ENCODE assay signal across 21 mouse cellular contexts in genomic region chr2:151904636-151905035, GRCm38 (mm10). TPM values are rescaled to one million over a fixed set of nuclear protein-coding genes. Genes with fewer than 3 reads are reported as not detected.
DNase-seq lines count a peak whose midpoint lies in the region; ATAC-seq and TF ChIP-seq lines count a peak whose summit lies in the region.
"Had no signal": no experiment of that assay in that cellular context is flagged by ENCODE, and none has a peak within 500 bp of the region (broad histone marks: within the 10 kb centered on the region; RNA-seq: fewer than 3 reads in every experiment).

No protein-coding gene starts in this region.

- H3K4me3 ChIP-seq in heart, embryonic 10.5 days: no peak overlapping the region
- no peak overlapping the region for H3K4me3 ChIP-seq in stomach, embryonic 16.5 days (replicated peaks; ENCODE audit: low read length)
- H3K4me3 ChIP-seq in stomach, postnatal 0 days (ENCODE audit: low read depth, low read length): no peak overlapping the region
- H3K4me3 ChIP-seq: embryonic facial prominence, embryonic 15.5 days; erythroblast, embryonic 14.5 days; forebrain, embryonic 10.5 days; heart, adult 2 months; heart, embryonic 13.5 days; hindbrain, embryonic 13.5 days; intestine, embryonic 15.5 days had no signal

- peaks cover 5% of the 10 kb centered on the region; the same call in 1 of the 2 replicates for H3K27me3 ChIP-seq in heart, embryonic 10.5 days (ENCODE audit: insufficient read depth, poor library complexity, severe bottlenecking)
- no peaks in the 10 kb centered on the region for H3K27me3 ChIP-seq in stomach, embryonic 16.5 days (ENCODE audit: control insufficient read depth, insufficient read depth, low read length)
- H3K27me3 ChIP-seq in stomach, postnatal 0 days (ENCODE audit: control insufficient read depth, insufficient read depth, low read length): no peaks in the 10 kb centered on the region
- H3K27me3 ChIP-seq: embryonic facial prominence, embryonic 15.5 days; heart, embryonic 13.5 days; hindbrain, embryonic 13.5 days; intestine, embryonic 15.5 days had no signal

- H3K4me1 ChIP-seq in heart, embryonic 10.5 days: no peaks in the 10 kb centered on the region
- H3K4me1 ChIP-seq in stomach, embryonic 16.5 days (ENCODE audit: control insufficient read depth, insufficient read depth, low read length): no peaks in the 10 kb centered on the region
- no peaks in the 10 kb centered on the region for H3K4me1 ChIP-seq in stomach, postnatal 0 days (replicated peaks; ENCODE audit: control insufficient read depth, insufficient read depth)
- H3K4me1 ChIP-seq: embryonic facial prominence, embryonic 15.5 days; intestine, embryonic 15.5 days had no signal

- 43% methylated on average over 3 of the region's 3 CpGs for WGBS in heart, embryonic 10.5 days
- 47% methylated on average over 3 of the region's 3 CpGs for WGBS in stomach, embryonic 16.5 days
- 44% methylated on average over 3 of the region's 3 CpGs for WGBS in stomach, postnatal 0 days

- 0 out of 2 replicates have a peak overlapping the region, but pooled peaks have one; percentile 13 for H3K9ac ChIP-seq in stomach, embryonic 16.5 days (ENCODE audit: low read length)
- H3K9ac ChIP-seq in stomach, postnatal 0 days (ENCODE audit: low read length): no peak overlapping the region
- H3K9ac ChIP-seq: embryonic facial prominence, embryonic 15.5 days; heart, embryonic 13.5 days; hindbrain, embryonic 13.5 days; intestine, embryonic 15.5 days had no signal

- TF ChIP-seq EP300 in stomach, postnatal 0 days (optimal IDR thresholded peaks at IDR 0.05): no peak

- no peaks in the 10 kb centered on the region for H3K36me3 ChIP-seq in heart, embryonic 10.5 days
- H3K36me3 ChIP-seq in stomach, embryonic 16.5 days (ENCODE audit: control insufficient read depth, insufficient read depth, low read length): no peaks in the 10 kb centered on the region
- no peaks in the 10 kb centered on the region for H3K36me3 ChIP-seq in stomach, postnatal 0 days (ENCODE audit: control insufficient read depth, insufficient read depth, low read length)
- H3K36me3 ChIP-seq: embryonic facial prominence, embryonic 15.5 days; forebrain, embryonic 10.5 days; heart, embryonic 13.5 days; hindbrain, embryonic 13.5 days; intestine, embryonic 15.5 days had no signal

- TF ChIP-seq CTCF in stomach, postnatal 0 days (IDR thresholded peaks at IDR 0.05; ENCODE audit: low read depth): no peak

- intact Hi-C loops in heart, postnatal 10 days (cut with DNase I): no loop called here

- DNase-seq in cerebellum, postnatal 14 days: peak; percentile 36 to 49
- DNase-seq in cerebellum, postnatal 4 days (ENCODE audit: low spot score in 2 of 2): no peak
- no peak for DNase-seq in heart, embryonic 10.5 days (ENCODE audit: low spot score)
- DNase-seq in heart, postnatal 10 days: no peak
- no peak for DNase-seq in stomach, postnatal 0 days (ENCODE audit: low spot score)
- DNase-seq in left cerebral cortex, adult 11 months (ENCODE audit: low spot score): no peak
- DNase-seq: adrenal gland, postnatal 10 days; cerebellum, adult 11 months; cerebellum, adult 9-10 months; gastrocnemius, postnatal 10 days; heart, adult 2 months; heart, postnatal 4 days had no signal

- no peak overlapping the region for H3K4me2 ChIP-seq in stomach, embryonic 16.5 days (ENCODE audit: low read depth, low read length)
- H3K4me2 ChIP-seq in stomach, postnatal 0 days (replicated peaks; ENCODE audit: low read depth): no peak overlapping the region
- H3K4me2 ChIP-seq: embryonic facial prominence, embryonic 15.5 days; heart, embryonic 13.5 days; hindbrain, embryonic 13.5 days; intestine, embryonic 15.5 days had no signal

- ATAC-seq in stomach, embryonic 16.5 days (ENCODE audit: insufficient read depth, low FRiP score): no peak
- no peak for ATAC-seq in stomach, postnatal 0 days (ENCODE audit: low FRiP score, low TSS enrichment)
- ATAC-seq: forebrain, embryonic 14.5 days; intestine, embryonic 15.5 days had no signal

- H3K9me3 ChIP-seq in heart, embryonic 10.5 days: no peaks in the 10 kb centered on the region
- no peaks in the 10 kb centered on the region for H3K9me3 ChIP-seq in stomach, embryonic 16.5 days (replicated peaks; ENCODE audit: control insufficient read depth, low read length)
- H3K9me3 ChIP-seq in stomach, postnatal 0 days (ENCODE audit: control insufficient read depth, low read length): no peaks in the 10 kb centered on the region
- H3K9me3 ChIP-seq: embryonic facial prominence, embryonic 15.5 days; forebrain, embryonic 10.5 days; heart, embryonic 13.5 days; hindbrain, embryonic 13.5 days; intestine, embryonic 15.5 days had no signal

- H3K27ac ChIP-seq in heart, embryonic 10.5 days: 0 out of 2 replicates have a peak overlapping the region, but pooled peaks have one; percentile 2
- no peak overlapping the region for H3K27ac ChIP-seq in stomach, embryonic 16.5 days (ENCODE audit: low read length)
- H3K27ac ChIP-seq in stomach, postnatal 0 days (replicated peaks): no peak overlapping the region
- H3K27ac ChIP-seq: embryonic facial prominence, embryonic 15.5 days; forebrain, embryonic 10.5 days; heart, adult 2 months; heart, embryonic 13.5 days; hindbrain, embryonic 13.5 days; intestine, embryonic 15.5 days had no signal

RNA-seq across cellular contexts. Expression of gene Angpt4, which starts 6.4 kb away (rescaled TPM):
- 0.48 and 1.1 TPM in 2 replicates for polyA plus RNA-seq in heart, embryonic 10.5 days (2016; fragmentation: Nextera tagmentation; extraction: Ambion mirVana)
- total RNA-seq in heart, postnatal 10 days (2021): under 1 TPM; 0.10 to 0.22 TPM
- polyA plus RNA-seq in stomach, embryonic 16.5 days (2015; fragmentation: Nextera tagmentation; extraction: Ambion mirVana): 0.46 and 0.81 TPM in 2 replicates
- polyA plus RNA-seq in stomach, postnatal 0 days (2015; fragmentation: Nextera tagmentation; extraction: Ambion mirVana): 0.42 and 0.45 TPM in 2 replicates
- total RNA-seq: MEL had no signal
- polyA plus RNA-seq: erythroblast, embryonic 14.5 days; forebrain, embryonic 14.5 days had no signal

Comparison
In these comparisons a context has a peak if more than half of its experiments do, and no peak if none do; other contexts are left out.
1. DNase-seq: peak in cerebellum, postnatal 14 days (2 of 2); none in cerebellum, postnatal 4 days (0 of 2), heart, embryonic 10.5 days (single experiment), heart, postnatal 10 days (0 of 2), stomach, postnatal 0 days (single experiment) and left cerebral cortex, adult 11 months (single experiment).